Mouse (Mus musculus): ENCODE measurements around the gene Gtsf1.

The Gtsf1 gene

DNA sequence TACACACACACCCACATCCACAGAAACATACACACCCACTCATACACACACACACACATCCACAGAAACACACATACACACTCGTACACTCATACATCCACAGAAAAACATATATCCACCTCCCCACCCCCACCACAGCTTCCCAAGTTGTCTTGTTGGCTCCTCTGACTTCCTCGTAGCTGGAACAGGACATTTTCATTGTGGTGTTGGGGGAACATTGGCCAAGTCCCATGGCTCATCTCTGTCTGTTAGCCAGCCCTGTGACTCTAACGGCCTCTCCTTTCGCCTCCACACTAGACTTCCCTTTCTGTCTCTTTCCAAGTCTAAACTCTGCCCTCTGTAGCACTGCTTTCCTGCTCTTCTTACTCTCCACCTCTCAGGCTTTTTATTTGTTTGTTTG lies 72.5 kb downstream of the Gtsf1 start:
- DNase-seq: no peak

DNA sequence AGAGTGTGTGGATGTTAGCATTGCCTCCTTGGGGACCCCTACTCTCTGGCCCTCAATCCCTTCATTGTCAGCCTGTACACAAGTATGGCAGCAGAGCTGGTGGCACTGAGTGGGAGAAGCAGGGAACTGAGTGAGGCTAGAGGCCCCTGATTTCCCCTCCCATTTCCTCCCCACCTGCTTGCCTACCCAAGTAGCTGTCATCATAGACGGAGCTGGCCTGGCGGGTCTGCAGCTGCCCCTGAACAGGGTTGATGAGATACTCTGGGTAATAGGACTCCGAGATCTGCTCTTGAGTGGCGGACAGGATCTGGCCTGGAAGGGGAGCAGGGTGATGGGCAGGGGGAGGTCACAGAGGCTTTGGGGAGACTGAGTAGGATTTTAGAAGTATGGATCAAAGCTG lies 74.1 kb downstream of the Gtsf1 start:
- no peak for DNase-seq

DNA sequence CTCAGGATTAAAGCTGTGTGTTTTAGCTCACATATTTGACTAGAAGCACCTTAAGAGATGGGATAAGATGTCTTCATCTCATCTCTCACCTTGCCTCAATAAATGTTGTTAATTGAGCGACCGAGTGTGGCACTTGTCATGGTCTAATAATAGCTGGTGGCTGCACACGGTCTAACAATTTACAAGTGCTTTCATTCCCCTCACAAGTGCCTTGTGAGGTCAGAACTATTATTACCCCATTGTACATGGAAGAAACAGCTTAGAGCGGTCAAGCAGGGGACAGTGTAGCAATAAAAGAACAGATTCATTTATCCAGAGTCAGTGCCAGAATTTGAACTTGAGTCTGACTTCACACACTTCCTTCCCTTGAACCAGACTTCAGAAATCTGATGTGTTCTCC lies 74.8 kb downstream of the Gtsf1 start:
- no peak for DNase-seq

DNA sequence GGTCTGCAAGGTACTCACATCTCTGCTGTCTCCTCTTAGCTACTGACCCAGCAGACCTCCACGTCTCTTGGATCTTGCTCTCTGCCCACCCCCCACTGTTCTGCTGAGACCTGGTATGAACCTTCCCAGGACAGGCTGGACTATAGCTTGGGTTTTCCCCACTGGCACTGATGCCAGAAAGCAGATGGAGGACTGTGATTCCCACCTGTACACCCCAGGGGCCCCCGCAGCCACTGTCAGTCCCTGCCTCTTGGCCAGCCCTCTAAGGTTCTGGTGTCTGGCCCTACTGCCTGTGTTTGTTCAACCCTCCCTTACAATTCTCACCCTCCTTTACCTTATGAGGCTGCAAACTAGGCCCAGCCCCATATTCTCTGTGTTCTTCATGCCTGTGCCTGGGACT lies 75.6 kb downstream of the Gtsf1 start:
- no peak for DNase-seq

DNA sequence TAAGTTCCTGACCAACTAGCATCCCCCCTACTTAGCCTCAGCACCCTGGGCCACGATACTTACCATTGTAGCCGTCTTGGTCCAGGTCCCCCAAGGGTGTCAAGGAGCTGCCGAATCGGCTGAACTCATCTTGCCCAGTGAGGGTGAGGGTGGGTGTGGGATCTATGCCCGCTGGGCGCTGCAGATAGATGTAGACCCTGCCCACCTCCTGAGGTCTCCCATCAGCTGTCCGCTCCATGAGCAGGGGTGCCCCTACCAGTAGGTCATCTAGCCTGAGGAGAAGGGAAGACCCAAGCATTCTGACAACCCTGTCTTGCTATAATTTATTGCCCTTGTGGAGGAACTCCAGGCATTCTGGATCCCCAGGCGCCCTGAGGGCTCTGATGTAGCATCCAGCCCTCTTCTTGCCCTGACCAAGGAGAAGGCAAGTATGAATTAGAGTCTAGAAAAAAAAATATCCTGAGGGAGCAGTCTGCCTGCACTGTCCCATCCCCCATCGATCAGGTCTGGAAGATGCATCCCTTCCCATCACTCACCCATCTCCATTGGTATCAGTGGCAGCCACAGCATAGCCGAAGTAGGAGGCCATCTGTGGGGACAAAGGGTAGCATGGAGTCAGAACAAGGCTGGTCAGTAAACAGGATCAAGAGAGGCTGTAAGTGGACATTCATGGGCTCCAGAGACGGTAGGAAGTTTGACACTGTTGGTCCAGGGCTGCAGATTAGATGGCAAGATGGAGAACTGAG lies 76.6 kb downstream of the Gtsf1 start:
- DNase-seq: no peak

DNA sequence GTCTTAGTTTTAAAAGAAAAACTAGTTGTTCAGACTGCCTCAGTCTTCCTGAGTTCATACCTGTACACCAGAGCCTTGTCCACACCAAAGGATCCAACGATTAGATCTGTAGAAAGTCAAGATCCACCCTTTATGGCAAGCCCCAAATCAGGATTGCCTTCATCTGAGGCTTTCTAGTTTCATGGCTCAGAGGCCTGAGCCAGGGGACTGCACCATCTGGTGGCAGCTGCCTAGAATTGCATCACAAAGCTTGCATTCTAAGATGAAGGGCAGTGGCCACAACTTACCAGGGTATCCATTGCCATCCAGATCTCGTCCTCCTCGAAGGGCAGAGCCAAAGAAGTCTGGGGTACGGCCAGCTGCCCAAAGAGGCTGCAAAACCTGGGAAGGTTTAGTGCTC lies 77.4 kb downstream of the Gtsf1 start:
- no peak for DNase-seq

Data from layer of hippocampus, adult 9-11 months (tissue).